Mouse (Mus musculus) lung, postnatal 0 days (tissue): ENCODE data around the gene Abcd2. TPM values are rescaled to one million over a fixed set of nuclear protein-coding genes. Genes with fewer than 3 reads are reported as not detected.

Experiments
- ATAC-seq: fragments of 200-750 bp; cut with Nextera tagmentation; 2 replicates; pipeline ENCODE4 v1.8.0; 2017; ENCODE audit warnings: moderate library complexity
- DNase-seq: peaks from one replicate; pipeline ENCODE4 v3.0.0-alpha.2; 2016; ENCODE audit warnings: low spot score
- H3K27ac ChIP-seq: fragments of 300-500 bp; sonication (generic); 2 replicates; pipeline ENCODE4 v1.5.1; 2014; ENCODE audit warnings: antibody characterized with exemption, mild to moderate bottlenecking, low read length, mixed read lengths
- H3K27me3 ChIP-seq: fragments of 300-500 bp; sonication (generic); replicated peaks from 2 replicates; pipeline ENCODE4 v1.6.1; 2014; ENCODE audit warnings: low read length, mixed read lengths; ENCODE audit not compliant: insufficient read depth
- H3K36me3 ChIP-seq: fragments of 300-500 bp; sonication (generic); 2 replicates; pipeline ENCODE4 v1.6.1; 2014; ENCODE audit warnings: low read length, mixed read lengths; ENCODE audit not compliant: insufficient read depth
- H3K4me1 ChIP-seq: fragments of 300-500 bp; sonication (generic); 2 replicates; pipeline ENCODE4 v1.6.1; 2014; ENCODE audit warnings: antibody characterized with exemption, low read depth, low read length, mixed read lengths; ENCODE audit not compliant: insufficient read depth
- H3K4me2 ChIP-seq: fragments of 300-500 bp; sonication (generic); replicated peaks from 2 replicates; pipeline ENCODE4 v1.6.1; 2014; ENCODE audit warnings: low read depth, mild to moderate bottlenecking, low read length, moderate library complexity, mixed read lengths
- H3K4me3 ChIP-seq: fragments of 300-500 bp; sonication (generic); 2 replicates; pipeline ENCODE4 v1.5.1; 2014; ENCODE audit warnings: low read depth, low read length
- H3K9ac ChIP-seq: fragments of 300-500 bp; sonication (generic); replicated peaks from 2 replicates; pipeline ENCODE4 v1.6.1; 2014; ENCODE audit warnings: low read depth, mild to moderate bottlenecking
- H3K9me3 ChIP-seq: fragments of 300-500 bp; sonication (generic); 2 replicates; pipeline ENCODE4 v1.6.1; 2016; ENCODE audit warnings: low read length, mixed read lengths
- CTCF ChIP-seq: IDR thresholded peaks from 2 replicates; pipeline ENCODE4 v1.5.1; 2016; ENCODE audit warnings: antibody characterized with exemption, mild to moderate bottlenecking
- EP300 ChIP-seq: IDR thresholded peaks from 2 replicates; pipeline ENCODE4 v1.6.1; 2016; ENCODE audit warnings: antibody characterized with exemption, mild to moderate bottlenecking, control low read depth
- WGBS: fragments of 180-500 bp; shearing (Covaris S2); extraction: QIAGEN DNeasy Blood & Tissue Kit; methylation state at CpG from one replicate; pipeline ENCODE4 v1.1.7; 2014; 5-methylcytosine and 5-hydroxymethylcytosine counted together
- polyA plus RNA-seq: library from polyadenylated mRNA; unstranded; fragments of >200 nt; fragmentation: Nextera tagmentation; extraction: Ambion mirVana; gene quantifications from 2 replicates; pipeline ENCODE4 v1.2.1, GENCODE M21; 2015

Abcd2 gene
- polyA plus RNA-seq, 1 experiment from 2014 or later: 9.2 TPM

DNA sequence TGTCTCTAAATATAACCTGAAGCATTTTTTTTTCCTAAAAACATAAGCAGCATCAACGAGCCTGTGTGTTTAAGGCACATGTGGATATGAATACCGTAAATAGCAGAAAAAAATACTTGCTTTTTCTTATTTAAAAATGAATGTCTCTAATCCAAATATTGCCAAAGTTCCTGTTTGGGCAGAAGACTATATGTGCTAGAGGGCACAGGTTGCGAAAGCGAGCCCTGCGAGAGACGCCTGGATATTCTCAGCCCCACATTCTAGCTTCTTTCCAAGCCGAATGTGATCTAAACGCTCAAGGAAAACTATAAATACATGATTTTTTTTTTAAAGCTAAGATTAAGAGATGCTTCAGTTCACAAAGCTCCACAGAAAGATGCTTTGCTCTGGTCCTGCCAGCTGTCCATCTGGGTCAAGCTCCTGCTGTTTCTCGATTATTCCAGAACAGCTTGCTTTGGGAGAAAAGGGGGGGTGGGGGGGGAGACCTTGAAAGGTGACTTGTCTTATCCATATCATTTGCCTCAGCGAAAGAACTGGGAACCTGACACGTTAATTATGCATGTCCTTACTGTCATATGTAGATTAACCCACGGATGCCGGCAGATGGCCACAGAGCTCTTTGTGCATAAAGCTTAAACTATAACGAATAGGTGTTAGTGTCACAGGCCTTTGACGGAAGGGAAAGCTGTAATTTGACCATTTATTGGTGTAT is 11.5 kb downstream of the Abcd2 start:
- peak; percentile 48 for TF ChIP-seq EP300
- TF ChIP-seq CTCF: no peak
- Histone ChIP-seq H3K36me3 (no peaks in the 10 kb centered on the region), H3K4me3 (no peak overlapping the region), H3K4me1 (no peaks in the 10 kb centered on the region), H3K27me3 (no peaks in the 10 kb centered on the region), H3K4me2 (no peak overlapping the region), H3K9ac (no peak overlapping the region), H3K9me3 (no peaks in the 10 kb centered on the region), H3K27ac (no peak overlapping the region)
- DNase-seq: peak; percentile 72
- no peak for ATAC-seq
- WGBS: 66% methylated on average over 15 of the region's 15 CpGs

DNA sequence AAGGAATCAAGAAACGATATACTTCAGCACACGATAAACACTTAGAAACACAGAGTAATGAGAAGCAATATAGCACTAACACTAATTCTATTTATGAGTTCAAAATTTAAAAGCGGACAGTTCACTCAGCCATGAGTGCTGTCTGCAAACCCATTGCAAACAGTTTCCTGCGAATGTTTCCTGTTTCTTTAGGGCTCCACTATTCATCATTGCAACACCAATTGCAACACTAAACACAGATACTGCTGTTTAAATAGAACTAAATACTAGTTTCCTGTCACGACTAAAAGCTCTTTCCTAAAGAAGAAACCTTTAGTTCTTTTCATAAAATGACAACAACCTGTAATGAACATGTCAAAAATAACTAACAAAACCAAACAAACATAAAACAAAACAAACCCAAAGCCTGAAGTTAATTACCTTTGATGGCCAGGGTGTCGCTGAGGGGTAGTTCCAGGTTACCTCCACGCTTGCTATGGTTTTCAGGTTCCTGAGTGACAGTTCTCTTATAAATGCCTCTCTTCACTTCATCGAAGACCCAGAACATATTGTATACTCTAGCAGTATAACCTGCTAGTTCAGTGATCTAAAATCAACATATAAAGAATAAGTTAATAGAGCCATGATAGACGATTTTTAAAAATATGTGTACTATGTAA is 12.8 kb downstream of the Abcd2 start:
- ATAC-seq: peak; percentile 46; the same call in 1 of the 2 replicates
- Histone ChIP-seq H3K9ac (no peak overlapping the region), H3K27ac (no peak overlapping the region), H3K36me3 (no peaks in the 10 kb centered on the region), H3K4me3 (no peak overlapping the region), H3K4me2 (no peak overlapping the region), H3K9me3 (no peaks in the 10 kb centered on the region), H3K4me1 (no peaks in the 10 kb centered on the region), H3K27me3 (no peaks in the 10 kb centered on the region)
- 36% methylated on average over 9 of the region's 9 CpGs for WGBS
- TF ChIP-seq CTCF: no peak
- TF ChIP-seq EP300: peak; percentile 56
- peak; percentile 77 for DNase-seq

DNA sequence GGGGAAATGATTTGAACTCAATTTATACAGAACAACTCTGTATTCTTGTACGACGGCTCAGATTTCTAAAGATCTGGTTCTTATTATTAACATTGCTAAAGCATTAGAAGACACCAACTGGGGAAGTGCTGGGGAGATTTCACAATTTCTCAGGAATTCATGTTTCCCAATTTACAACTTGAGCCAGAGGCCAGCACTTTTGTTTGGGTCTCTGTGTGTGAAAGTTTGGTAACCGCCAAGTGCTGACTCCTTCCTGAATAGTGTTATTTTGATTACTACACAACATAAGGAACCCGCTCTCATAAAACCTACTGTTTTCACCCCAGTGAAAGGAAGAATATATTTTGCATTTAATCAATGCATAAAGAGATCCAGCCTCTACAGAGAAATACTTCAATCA is 19.4 kb downstream of the Abcd2 start:
- Histone ChIP-seq H3K4me1 (no peaks in the 10 kb centered on the region), H3K27ac (peak overlapping the region; percentile 63), H3K27me3 (no peaks in the 10 kb centered on the region), H3K9me3 (no peaks in the 10 kb centered on the region), H3K4me2 (no peak overlapping the region), H3K36me3 (no peaks in the 10 kb centered on the region), H3K4me3 (no peak overlapping the region), H3K9ac (no peak overlapping the region)
- ATAC-seq (peak; percentile 82), DNase-seq (peak; percentile 91)
- WGBS: 58% methylated on average over 4 of the region's 4 CpGs
- TF ChIP-seq CTCF: no peak
- TF ChIP-seq EP300: peak; percentile 84

DNA sequence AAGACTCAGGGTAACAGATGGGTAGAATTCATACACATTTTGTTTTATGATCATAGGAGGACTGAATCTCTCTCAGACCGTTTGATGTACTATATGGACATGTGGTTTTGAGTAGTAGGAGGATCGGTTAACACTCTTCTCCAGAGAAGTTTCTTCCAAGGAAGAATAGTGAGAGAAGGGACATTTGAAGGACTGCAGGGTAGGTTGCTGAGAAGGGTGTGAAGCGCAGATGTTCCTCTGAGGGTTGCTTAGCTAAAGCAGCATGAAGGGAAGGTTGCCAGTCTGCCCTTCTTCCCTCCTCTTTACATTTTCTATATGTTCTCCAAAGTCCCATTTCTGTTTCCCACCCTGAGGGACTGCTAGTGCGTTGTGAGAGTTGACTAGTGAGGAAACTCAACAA is 20.3 kb downstream of the Abcd2 start:
- H3K4me2 ChIP-seq: no peak overlapping the region
- no peaks in the 10 kb centered on the region for H3K9me3 ChIP-seq
- WGBS: 87% methylated on average over 4 of the region's 4 CpGs
- TF ChIP-seq CTCF: no peak
- no peaks in the 10 kb centered on the region for H3K36me3 ChIP-seq
- H3K4me1 ChIP-seq: no peaks in the 10 kb centered on the region
- no peak overlapping the region for H3K9ac ChIP-seq
- H3K27me3 ChIP-seq: no peaks in the 10 kb centered on the region
- H3K4me3 ChIP-seq: no peak overlapping the region
- ATAC-seq (no peak), DNase-seq (no peak)
- H3K27ac ChIP-seq: peak overlapping the region; percentile 63

DNA sequence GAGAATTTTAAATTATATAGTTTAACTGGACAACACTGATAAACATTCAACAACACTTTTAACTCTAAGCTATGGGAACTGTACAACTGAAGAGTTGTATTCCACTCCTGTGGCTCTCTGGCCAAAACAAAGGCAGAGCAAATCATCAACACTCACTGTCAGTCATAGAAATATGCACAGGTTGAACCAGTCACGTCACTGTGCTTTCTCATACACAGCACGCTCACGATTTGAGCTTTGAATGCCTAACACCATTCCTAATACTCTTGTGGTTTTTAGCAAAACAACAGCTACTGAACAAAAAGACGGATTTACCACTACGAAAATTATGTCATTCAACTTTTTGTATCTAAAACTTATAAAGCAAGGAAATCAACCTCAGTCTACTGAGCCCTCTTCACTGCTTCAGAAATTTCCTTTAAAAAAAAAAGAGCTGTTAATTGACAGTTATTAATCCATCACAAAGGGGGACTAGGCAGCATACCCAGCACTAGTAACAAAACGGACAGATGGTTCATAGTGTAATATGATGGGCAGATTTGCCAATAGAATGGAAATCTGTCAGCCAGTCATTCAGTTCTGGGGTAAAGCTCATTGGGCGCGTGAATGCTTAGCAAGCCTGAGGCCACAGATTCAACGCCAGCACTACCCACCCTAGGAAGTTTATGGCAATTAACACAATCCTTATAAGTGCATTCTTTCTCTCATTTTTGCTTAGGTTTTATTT is 20.8 kb downstream of the Abcd2 start:
- no peaks in the 10 kb centered on the region for H3K27me3 ChIP-seq
- no peaks in the 10 kb centered on the region for H3K4me1 ChIP-seq
- TF ChIP-seq EP300 (no peak), CTCF (no peak)
- H3K27ac ChIP-seq: no peak overlapping the region
- no peak for ATAC-seq
- no peak for DNase-seq
- H3K4me3 ChIP-seq: no peak overlapping the region
- no peaks in the 10 kb centered on the region for H3K36me3 ChIP-seq
- H3K9ac ChIP-seq: no peak overlapping the region
- H3K4me2 ChIP-seq: no peak overlapping the region
- WGBS: 76% methylated on average over 9 of the region's 9 CpGs
- no peaks in the 10 kb centered on the region for H3K9me3 ChIP-seq

DNA sequence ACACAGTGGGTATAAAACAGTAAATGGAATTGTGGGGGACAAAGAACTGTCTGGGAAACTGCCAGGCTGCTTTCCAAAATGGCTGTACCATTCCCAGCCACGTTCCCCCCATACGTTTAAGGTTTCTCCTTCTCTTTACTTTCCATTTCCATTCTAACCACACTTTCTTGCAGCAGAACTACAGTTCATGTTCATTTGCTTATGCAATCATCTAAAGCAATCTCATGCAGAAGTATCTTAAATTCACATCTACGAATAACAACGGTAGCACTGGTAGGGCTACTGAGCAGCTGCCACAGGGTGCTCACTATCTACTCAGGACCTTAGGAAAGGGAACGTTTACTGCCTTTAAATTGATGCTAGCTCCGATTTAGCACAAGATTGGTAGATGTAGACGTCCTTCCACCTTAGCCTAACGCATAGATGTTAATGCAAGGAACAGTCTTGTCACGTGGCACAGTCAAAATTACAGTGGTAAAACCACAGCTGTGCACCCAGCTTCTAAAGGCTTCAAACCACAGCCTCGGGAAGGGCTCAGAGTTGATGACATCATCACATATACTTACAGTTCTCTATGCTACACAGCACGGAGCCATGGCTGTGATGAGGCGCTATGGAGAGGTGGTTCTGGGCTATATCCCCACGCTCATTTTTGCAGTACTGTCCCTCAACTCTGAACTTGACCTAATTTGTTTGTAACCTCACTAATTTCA is 23.6 kb downstream of the Abcd2 start:
- TF ChIP-seq CTCF (no peak), EP300 (no peak)
- no peak overlapping the region for H3K4me2 ChIP-seq
- no peaks in the 10 kb centered on the region for H3K27me3 ChIP-seq
- no peaks in the 10 kb centered on the region for H3K36me3 ChIP-seq
- H3K4me1 ChIP-seq: no peaks in the 10 kb centered on the region
- H3K9ac ChIP-seq: no peak overlapping the region
- no peak overlapping the region for H3K4me3 ChIP-seq
- H3K27ac ChIP-seq: no peak overlapping the region
- no peak for DNase-seq
- ATAC-seq: 0 out of 2 replicates have a peak, but pooled peaks have one; percentile 34
- 79% methylated on average over 13 of the region's 13 CpGs for WGBS
- no peaks in the 10 kb centered on the region for H3K9me3 ChIP-seq
